Mouse (Mus musculus): ENCODE measurements around the gene Ptpn21. TPM values are rescaled to one million over a fixed set of nuclear protein-coding genes. Genes with fewer than 3 reads are reported as not detected.
A peak's percentile ranks its signal among the peaks of the same experiment; 100 is the strongest.

Gene Ptpn21
- 9.0 and 9.3 TPM in 2 replicates for polyA plus RNA-seq (2016; fragmentation: Nextera tagmentation; extraction: Ambion mirVana)

DNA sequence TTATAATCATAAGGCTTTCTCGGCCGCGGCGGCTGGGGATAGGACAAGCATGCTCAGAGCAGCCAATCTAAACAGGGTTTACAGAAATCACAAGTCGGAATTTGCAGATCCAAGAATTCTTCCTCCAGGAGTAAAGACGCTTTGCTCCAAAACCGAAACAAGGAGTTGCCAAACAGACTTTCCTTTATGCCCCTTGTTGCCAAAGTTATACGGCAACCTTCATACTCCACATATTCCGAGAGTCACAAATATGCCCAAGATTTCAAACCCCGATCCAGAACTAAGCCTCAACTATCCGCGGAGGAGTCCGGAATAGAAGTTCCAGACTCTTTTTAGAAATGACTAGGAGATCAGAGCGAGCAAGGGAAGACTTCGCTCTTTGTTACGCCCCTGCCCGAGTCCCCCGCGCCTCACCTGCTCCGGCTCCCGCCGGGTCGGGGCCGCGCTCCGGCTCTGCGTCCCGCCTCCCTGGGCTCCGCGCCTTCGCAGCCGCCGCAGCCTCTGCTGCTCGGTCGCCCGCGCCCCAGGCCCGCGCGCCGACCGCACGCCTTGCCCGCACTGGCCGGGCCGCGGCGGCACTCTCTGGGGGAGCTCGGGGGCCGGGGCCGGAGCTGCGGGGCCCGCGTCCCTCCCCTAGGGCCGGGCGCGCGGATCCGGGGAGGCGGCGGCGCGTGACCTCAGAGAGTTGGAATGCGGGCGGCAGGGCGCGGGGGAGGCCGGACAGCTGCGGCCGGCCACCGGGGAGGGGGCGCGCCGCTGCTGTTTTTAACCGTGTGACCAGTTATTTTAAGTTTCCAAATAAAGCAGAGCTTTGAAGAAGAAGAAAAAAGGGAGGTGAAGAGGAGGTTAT lies at the start of gene Ptpn21:
TSS of gene Ptpn21 (minus strand) at position 455 of the 850 bp plus-strand sequence.
- Histone ChIP-seq H3K4me1 (peaks cover 28% of the 10 kb centered on the region), H3K27ac (peak within 1 kb of the TSS; percentile 97), H3K4me3 (peak within 1 kb of the TSS; percentile 84), H3K27me3 (ENCODE audit: insufficient read depth, poor library complexity, severe bottlenecking) (0 out of 2 replicates have a peak, but pooled peaks cover 3% of the 10 kb centered on the region), H3K9me3 (no peaks in the 10 kb centered on the region), H3K36me3 (no peaks in the 10 kb centered on the region)
- no peak for DNase-seq (ENCODE audit: low spot score)
- WGBS = under 1% methylated on average over 75 of the region's 75 CpGs

DNA sequence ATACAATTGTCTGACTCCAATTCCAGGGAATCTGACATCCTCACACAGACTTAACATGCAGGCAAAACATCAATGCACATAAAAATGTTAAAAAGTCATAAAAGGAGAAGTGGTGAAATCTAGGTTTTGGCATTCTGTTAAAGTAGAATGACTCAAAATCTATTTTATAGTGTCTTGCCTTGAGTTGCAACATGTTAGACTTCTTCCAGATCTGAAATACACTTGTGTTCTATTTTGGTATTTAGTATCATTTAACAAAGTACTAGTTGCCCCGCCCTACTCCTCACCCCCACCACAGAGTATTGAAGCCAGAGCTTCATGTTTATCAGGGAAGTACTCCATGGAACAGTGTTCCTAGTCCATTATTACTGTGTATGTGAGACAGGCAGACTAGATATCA lies 47.0 kb upstream of the Ptpn21 start:
- peaks cover 77% of the 10 kb centered on the region for H3K36me3 ChIP-seq
- DNase-seq (ENCODE audit: low spot score) = no peak
- no peak overlapping the region for H3K4me3 ChIP-seq
- no peak overlapping the region for H3K27ac ChIP-seq
- H3K9me3 ChIP-seq = no peaks in the 10 kb centered on the region
- no peaks in the 10 kb centered on the region for H3K4me1 ChIP-seq
- 97% methylated on average over 1 of the region's 1 CpGs for WGBS
- H3K27me3 ChIP-seq (ENCODE audit: insufficient read depth, poor library complexity, severe bottlenecking) = no peaks in the 10 kb centered on the region

DNA sequence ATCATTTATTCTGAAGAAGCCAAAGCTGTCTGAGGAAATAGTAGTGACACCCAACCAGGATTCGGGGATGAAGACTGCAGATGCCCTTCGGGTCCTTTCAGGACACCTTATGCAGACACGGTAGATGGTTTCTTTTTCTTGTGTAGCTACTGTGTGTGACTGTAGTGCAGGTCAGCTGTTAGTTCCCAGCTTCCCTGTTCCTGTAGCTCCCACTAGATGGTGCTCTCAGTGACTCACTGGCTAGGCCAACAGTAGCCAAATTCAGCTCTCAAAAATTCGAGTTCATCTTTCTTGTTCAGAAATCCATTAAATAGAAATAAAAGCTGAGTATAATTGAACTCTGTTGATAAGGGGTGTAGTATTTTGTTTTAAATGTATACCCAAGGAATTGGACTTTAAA lies 41.9 kb upstream of the Ptpn21 start:
- no peaks in the 10 kb centered on the region for H3K27me3 ChIP-seq (ENCODE audit: insufficient read depth, poor library complexity, severe bottlenecking)
- H3K9me3 ChIP-seq = no peaks in the 10 kb centered on the region
- no peaks in the 10 kb centered on the region for H3K4me1 ChIP-seq
- no peak overlapping the region for H3K4me3 ChIP-seq
- H3K36me3 ChIP-seq = peaks cover 89% of the 10 kb centered on the region
- H3K27ac ChIP-seq = no peak overlapping the region
- no peak for DNase-seq (ENCODE audit: low spot score)
- 85% methylated on average over 4 of the region's 4 CpGs for WGBS

DNA sequence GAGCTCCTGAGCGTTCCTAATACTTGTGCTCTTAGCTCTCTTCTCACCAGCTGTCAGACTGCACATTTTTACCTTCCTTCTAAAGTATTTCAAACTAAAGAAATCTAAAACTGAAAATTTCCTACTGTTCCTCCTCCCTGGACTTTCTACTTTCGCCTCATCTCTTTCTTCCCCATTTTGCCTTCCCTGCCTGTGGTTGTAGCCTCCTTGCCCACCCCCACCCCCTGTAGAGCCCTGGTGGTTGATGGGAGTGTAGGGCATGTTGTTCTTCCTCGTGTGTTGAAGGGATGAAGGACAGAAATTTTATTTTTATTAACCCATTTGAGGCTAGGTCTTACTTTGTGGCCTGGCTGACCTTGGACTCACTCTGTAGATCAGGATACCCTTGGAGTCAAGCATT lies 40.3 kb upstream of the Ptpn21 start:
- no peak overlapping the region for H3K27ac ChIP-seq
- DNase-seq (ENCODE audit: low spot score) = no peak
- 85% methylated on average over 3 of the region's 3 CpGs for WGBS
- H3K27me3 ChIP-seq (ENCODE audit: insufficient read depth, poor library complexity, severe bottlenecking) = no peaks in the 10 kb centered on the region
- H3K36me3 ChIP-seq = peaks cover 85% of the 10 kb centered on the region
- no peaks in the 10 kb centered on the region for H3K4me1 ChIP-seq
- no peaks in the 10 kb centered on the region for H3K9me3 ChIP-seq
- no peak overlapping the region for H3K4me3 ChIP-seq

DNA sequence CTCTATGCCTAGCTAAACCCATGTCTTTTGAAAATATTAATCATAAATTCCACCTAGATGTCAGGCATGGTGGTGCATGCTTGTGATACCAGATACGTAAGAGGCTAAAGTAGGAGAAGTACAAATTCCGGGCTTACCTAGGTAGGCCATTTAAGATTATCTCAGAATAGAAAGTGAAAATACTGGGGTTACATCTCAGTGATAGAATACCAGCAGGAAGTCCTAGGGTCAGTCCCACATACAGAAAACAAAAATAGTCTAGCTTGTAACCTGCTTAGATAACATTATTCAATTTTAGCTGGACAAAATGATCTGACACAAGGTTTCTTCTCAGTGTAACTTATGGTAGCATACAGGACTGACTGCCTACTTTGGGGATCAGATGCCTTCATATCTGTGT lies 29.0 kb upstream of the Ptpn21 start:
- Histone ChIP-seq H3K4me3 (no peak overlapping the region), H3K27me3 (ENCODE audit: insufficient read depth, poor library complexity, severe bottlenecking) (no peaks in the 10 kb centered on the region), H3K9me3 (no peaks in the 10 kb centered on the region), H3K4me1 (no peaks in the 10 kb centered on the region), H3K27ac (no peak overlapping the region), H3K36me3 (peaks cover 92% of the 10 kb centered on the region)
- DNase-seq (ENCODE audit: low spot score) = no peak
- WGBS = 93% methylated on average over 2 of the region's 2 CpGs

DNA sequence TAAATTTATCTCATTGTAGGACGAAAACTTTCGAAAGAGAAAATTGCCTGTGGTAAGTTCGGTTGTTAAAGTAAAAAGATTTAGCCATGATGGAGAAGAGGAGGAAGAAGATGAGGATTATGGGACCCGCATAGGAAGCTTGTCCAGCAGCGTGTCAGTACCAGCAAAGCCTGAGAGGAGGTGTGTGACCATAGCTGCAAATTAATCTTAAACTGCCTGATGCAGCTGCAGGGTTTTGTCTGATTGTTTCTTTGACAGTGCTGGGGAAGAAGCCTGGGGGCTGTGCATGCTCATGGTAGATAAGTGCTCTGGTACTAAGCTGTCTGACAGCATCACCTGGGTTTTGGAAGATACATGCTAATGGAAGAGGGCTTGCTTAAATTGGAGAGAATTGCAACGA lies 22.5 kb upstream of the Ptpn21 start:
- H3K27me3 ChIP-seq (ENCODE audit: insufficient read depth, poor library complexity, severe bottlenecking) = no peaks in the 10 kb centered on the region
- H3K36me3 ChIP-seq = peaks cover 89% of the 10 kb centered on the region
- H3K4me3 ChIP-seq = no peak overlapping the region
- no peaks in the 10 kb centered on the region for H3K9me3 ChIP-seq
- DNase-seq (ENCODE audit: low spot score) = peak; percentile 68
- no peak overlapping the region for H3K27ac ChIP-seq
- no peaks in the 10 kb centered on the region for H3K4me1 ChIP-seq
- 92% methylated on average over 6 of the region's 6 CpGs for WGBS

DNA sequence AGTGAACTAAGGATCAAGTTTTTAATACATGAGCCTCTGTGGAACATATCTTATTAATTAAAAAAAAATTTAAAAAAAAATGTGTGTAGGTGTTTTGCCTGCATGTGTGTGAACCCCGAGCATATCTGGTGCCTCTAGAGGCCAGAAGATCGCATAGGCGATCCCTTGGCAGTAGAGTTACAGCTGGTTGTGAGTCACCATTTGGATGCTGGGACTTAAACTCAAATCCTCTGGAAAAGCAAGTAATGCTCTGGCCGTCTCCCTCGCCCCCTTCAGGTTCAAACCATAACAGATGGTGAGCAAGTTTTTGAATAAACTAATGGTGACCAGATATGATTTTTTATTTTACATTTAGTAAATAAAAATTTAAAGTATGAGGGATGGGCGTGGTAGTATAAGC lies 20.4 kb upstream of the Ptpn21 start:
- no peaks in the 10 kb centered on the region for H3K27me3 ChIP-seq (ENCODE audit: insufficient read depth, poor library complexity, severe bottlenecking)
- peak; percentile 31 for DNase-seq (ENCODE audit: low spot score)
- H3K4me3 ChIP-seq = no peak overlapping the region
- no peaks in the 10 kb centered on the region for H3K4me1 ChIP-seq
- no peak overlapping the region for H3K27ac ChIP-seq
- H3K36me3 ChIP-seq = peaks cover 89% of the 10 kb centered on the region
- 88% methylated on average over 6 of the region's 6 CpGs for WGBS
- no peaks in the 10 kb centered on the region for H3K9me3 ChIP-seq

DNA sequence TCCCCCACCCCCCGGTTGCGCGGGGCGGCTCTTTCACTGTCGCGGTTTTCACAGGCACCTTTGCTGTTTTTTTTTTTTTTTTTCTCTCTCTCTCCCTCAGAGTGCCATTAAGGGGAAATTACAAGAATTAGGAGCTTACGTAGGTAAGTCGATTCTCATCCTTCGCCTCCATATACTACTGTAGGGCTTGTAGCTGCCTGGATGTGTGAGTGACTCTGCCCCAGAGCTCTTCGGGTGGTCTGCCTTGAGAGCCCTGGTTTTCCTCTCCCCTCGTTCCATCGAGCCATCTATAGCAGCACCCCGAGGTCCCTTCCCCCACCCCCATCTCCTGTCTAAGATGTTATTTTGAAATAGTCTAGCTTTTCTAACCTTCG lies 10.2 kb upstream of the Ptpn21 start:
- WGBS = 2% methylated on average over 14 of the region's 14 CpGs
- peaks cover 5% of the 10 kb centered on the region; the same call in 1 of the 2 replicates for H3K36me3 ChIP-seq
- peaks cover 19% of the 10 kb centered on the region for H3K4me1 ChIP-seq
- H3K9me3 ChIP-seq = no peaks in the 10 kb centered on the region
- peak overlapping the region; percentile 90 for H3K4me3 ChIP-seq
- no peaks in the 10 kb centered on the region for H3K27me3 ChIP-seq (ENCODE audit: insufficient read depth, poor library complexity, severe bottlenecking)
- peak overlapping the region; percentile 97 for H3K27ac ChIP-seq
- DNase-seq (ENCODE audit: low spot score) = no peak

DNA sequence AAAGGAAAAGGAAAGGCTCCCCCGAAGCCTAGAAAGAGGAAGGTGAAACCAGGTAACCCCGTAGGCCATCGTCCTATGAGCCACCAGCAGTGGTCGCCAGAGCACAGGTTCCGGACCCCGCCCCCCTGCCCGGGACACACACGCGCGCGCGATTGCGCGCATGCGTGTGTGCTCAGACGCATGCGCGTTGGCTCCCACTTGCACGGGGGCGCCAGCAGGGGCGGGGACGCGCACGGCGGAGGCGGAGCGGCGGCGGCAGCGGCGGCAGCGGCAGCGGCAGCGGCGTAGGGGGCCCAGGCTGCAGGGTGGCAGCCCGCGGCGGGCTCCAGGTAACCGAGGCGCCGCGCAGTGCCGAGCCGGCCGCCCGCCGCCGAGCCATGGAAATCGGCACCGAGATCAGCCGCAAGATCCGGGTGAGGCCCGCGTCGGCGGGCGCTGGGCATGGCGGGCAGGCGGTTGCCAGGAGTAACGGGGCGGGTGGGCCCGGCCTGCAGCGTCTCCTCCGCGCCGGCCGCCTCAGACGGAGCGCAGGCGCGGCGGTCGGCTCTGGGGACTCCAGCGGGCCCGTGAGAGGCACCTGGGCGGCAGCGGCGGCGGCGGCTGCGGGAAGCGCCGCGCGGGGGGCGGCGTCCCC lies 9.7 kb upstream of the Ptpn21 start, which contains the start of gene Zc3h14:
TSS of gene Zc3h14 (plus strand) at position 219 of the 634 bp plus-strand sequence.
- DNase-seq (ENCODE audit: low spot score) = peak; percentile 96
- Histone ChIP-seq H3K9me3 (no peaks in the 10 kb centered on the region), H3K4me1 (peaks cover 19% of the 10 kb centered on the region), H3K36me3 (peaks cover 5% of the 10 kb centered on the region; the same call in 1 of the 2 replicates), H3K4me3 (peak within 1 kb of the TSS; percentile 90), H3K27me3 (ENCODE audit: insufficient read depth, poor library complexity, severe bottlenecking) (no peaks in the 10 kb centered on the region), H3K27ac (peak within 1 kb of the TSS; percentile 97)
- under 1% methylated on average over 87 of the region's 87 CpGs for WGBS

DNA sequence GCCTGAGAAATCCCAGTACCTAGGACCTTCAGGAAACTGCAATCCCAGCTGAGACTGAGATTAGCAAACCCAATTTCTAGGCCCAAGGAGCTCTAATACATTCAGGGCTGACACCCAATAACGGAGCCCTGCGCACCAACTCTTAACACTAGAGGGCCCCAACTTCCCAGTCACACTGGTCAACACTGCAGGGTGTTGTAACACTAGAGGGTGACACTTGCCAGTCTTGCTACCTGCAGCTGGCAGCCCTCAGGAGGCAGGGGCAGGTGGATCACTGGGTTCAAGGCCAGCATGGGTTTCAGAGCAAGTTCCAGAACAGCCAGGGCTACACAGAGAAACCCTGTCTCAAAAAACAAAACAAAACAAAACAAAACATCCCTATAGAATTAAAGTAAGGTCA lies 8.9 kb upstream of the Ptpn21 start:
- Histone ChIP-seq H3K27me3 (ENCODE audit: insufficient read depth, poor library complexity, severe bottlenecking) (no peaks in the 10 kb centered on the region), H3K4me3 (peak overlapping the region; percentile 90), H3K9me3 (no peaks in the 10 kb centered on the region), H3K27ac (peak overlapping the region; percentile 97), H3K4me1 (peaks cover 19% of the 10 kb centered on the region), H3K36me3 (peaks cover 5% of the 10 kb centered on the region; the same call in 1 of the 2 replicates)
- 13% methylated on average over 2 of the region's 2 CpGs for WGBS
- DNase-seq (ENCODE audit: low spot score) = peak; percentile 85

DNA sequence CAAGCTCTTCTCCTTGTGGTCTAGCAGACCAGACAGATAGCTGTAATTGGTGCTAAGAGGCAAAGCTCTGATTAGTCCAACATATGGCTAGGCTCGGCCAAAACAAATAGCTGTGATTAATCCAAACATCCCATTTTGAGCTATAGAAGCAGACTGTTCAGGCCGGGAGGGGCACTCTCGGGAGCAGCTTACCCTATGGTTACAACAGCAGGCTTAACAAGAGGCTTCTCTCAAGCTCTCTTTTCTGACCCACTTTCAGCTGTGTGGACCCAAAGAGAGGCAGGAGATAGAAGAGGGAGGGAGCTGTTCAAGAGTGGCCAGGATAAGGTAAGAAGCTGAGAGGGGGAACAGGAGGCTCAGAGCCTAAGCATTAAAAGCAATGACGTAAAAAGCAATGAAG lies 8.4 kb upstream of the Ptpn21 start:
- Histone ChIP-seq H3K36me3 (peaks cover 3% of the 10 kb centered on the region; the same call in 1 of the 2 replicates), H3K27me3 (ENCODE audit: insufficient read depth, poor library complexity, severe bottlenecking) (no peaks in the 10 kb centered on the region), H3K27ac (peak overlapping the region; percentile 97; the same call in 1 of the 2 replicates), H3K4me1 (peaks cover 19% of the 10 kb centered on the region), H3K4me3 (no peak overlapping the region), H3K9me3 (no peaks in the 10 kb centered on the region)
- DNase-seq (ENCODE audit: low spot score) = no peak
- WGBS = 47% methylated on average over 4 of the region's 4 CpGs

DNA sequence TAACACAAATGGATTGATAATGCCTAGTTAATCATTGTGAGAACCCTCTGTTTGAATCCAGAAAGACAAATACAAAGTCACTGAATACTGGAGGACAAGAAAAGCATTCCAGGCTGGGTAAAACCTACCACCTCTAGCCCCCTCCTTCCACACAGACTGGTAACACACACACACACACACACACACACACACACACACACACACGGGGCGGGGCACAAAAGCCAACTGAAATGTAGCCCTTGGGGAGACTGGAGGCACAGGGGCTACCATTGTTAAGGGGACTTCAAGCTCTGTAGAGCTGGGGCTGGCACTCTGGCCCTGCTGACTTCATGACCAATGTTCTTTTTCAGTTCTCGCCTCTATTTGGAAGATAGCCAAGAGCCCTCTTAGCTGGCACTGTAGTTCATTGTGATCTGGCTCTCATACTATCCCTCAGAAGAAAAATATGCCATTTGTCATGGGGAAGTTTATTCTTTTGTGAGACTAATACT lies 3.9 kb upstream of the Ptpn21 start:
- 64% methylated on average over 3 of the region's 3 CpGs for WGBS
- Histone ChIP-seq H3K4me3 (no peak overlapping the region), H3K4me1 (peaks cover 13% of the 10 kb centered on the region), H3K27me3 (ENCODE audit: insufficient read depth, poor library complexity, severe bottlenecking) (0 out of 2 replicates have a peak, but pooled peaks cover 3% of the 10 kb centered on the region), H3K36me3 (no peaks in the 10 kb centered on the region), H3K27ac (no peak overlapping the region), H3K9me3 (no peaks in the 10 kb centered on the region)
- DNase-seq (ENCODE audit: low spot score) = peak; percentile 68

DNA sequence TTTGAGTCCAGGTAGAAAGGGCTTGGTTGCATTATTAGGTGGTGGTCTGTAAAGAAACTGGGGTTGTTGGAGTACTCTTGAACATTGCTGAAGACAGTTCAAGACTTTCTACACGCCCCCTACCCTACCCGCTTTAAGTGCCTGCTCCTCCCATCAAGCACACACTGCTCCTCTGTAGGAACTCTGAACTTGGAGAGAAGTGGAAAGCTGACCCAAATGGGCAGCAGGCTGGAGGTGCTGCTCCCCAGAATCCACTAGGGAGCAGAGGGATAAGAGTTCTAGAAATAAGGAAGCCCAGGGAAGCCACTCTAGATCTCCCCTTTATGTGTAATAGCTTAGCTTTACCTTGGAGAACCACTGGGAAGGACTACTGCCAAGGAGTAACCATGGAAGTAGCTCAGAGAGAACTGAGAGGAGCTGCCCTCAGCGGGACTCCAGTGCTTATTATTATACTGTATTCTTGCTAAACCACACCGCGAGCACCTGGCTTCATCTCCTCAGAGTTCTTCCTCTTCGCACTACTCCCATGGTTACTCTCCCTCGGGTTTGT lies 671 bp upstream of the Ptpn21 start:
- Histone ChIP-seq H3K4me1 (peaks cover 28% of the 10 kb centered on the region), H3K4me3 (peak overlapping the region; percentile 84), H3K36me3 (no peaks in the 10 kb centered on the region), H3K27ac (peak overlapping the region; percentile 97), H3K9me3 (no peaks in the 10 kb centered on the region), H3K27me3 (ENCODE audit: insufficient read depth, poor library complexity, severe bottlenecking) (0 out of 2 replicates have a peak, but pooled peaks cover 3% of the 10 kb centered on the region)
- no peak for DNase-seq (ENCODE audit: low spot score)
- WGBS = 5% methylated on average over 7 of the region's 7 CpGs

Measured in heart, embryonic 10.5 days (tissue).